Mouse (Mus musculus) kidney, embryonic 14.5 days (tissue): ENCODE results near the gene Polr2m. TPM values are rescaled to one million over a fixed set of nuclear protein-coding genes. Genes with fewer than 3 reads are reported as not detected.

ENCODE experiments used
- ATAC-seq: fragments of 200-750 bp; cut with Nextera tagmentation; 2 replicates; pipeline ENCODE4 v1.8.0; 2017; ENCODE audit warnings: moderate number of reproducible peaks, mild to moderate bottlenecking, moderate TSS enrichment, moderate library complexity; ENCODE audit not compliant: low FRiP score, low TSS enrichment
- H3K27ac ChIP-seq: fragments of 300-500 bp; sonication (generic); 2 replicates; pipeline ENCODE4 v1.5.1; 2014; ENCODE audit warnings: low read depth, mild to moderate bottlenecking, low read length, moderate library complexity, mixed read lengths
- H3K27me3 ChIP-seq: fragments of 300-500 bp; sonication (generic); 2 replicates; pipeline ENCODE4 v1.6.1; 2014; ENCODE audit warnings: mild to moderate bottlenecking, low read length; ENCODE audit not compliant: control insufficient read depth, insufficient read depth
- H3K36me3 ChIP-seq: fragments of 300-500 bp; sonication (generic); 2 replicates; pipeline ENCODE4 v1.6.1; 2014; ENCODE audit warnings: low read length, mixed read lengths; ENCODE audit not compliant: control insufficient read depth, insufficient read depth
- H3K4me1 ChIP-seq: fragments of 300-500 bp; sonication (generic); 2 replicates; pipeline ENCODE4 v1.6.1; 2014; ENCODE audit warnings: low read length, mixed read lengths; ENCODE audit not compliant: control insufficient read depth, insufficient read depth
- H3K4me2 ChIP-seq: fragments of 300-500 bp; sonication (generic); replicated peaks from 2 replicates; pipeline ENCODE4 v1.6.1; 2014; ENCODE audit warnings: low read depth, mild to moderate bottlenecking, low read length
- H3K4me3 ChIP-seq: fragments of 300-500 bp; sonication (generic); 2 replicates; pipeline ENCODE4 v1.5.1; 2014; ENCODE audit warnings: mild to moderate bottlenecking, low read length
- H3K9ac ChIP-seq: fragments of 300-500 bp; sonication (generic); 2 replicates; pipeline ENCODE4 v1.6.1; 2014; ENCODE audit warnings: low read depth, mild to moderate bottlenecking, low read length, moderate library complexity
- H3K9me3 ChIP-seq: fragments of 300-500 bp; sonication (generic); 2 replicates; pipeline ENCODE4 v1.6.1; 2016; ENCODE audit warnings: low read length; ENCODE audit not compliant: control insufficient read depth
- WGBS: fragments of 180-500 bp; shearing (Covaris S2); extraction: QIAGEN DNeasy Blood & Tissue Kit; methylation state at CpG from one replicate; pipeline ENCODE4 v1.1.7; 2014; 5-methylcytosine and 5-hydroxymethylcytosine counted together
- polyA plus RNA-seq: library from polyadenylated mRNA; unstranded; fragments of >200 nt; fragmentation: Nextera tagmentation; extraction: Ambion mirVana; gene quantifications from 2 replicates; pipeline ENCODE4 v1.2.1, GENCODE M21; 2014

Gene Polr2m
- polyA plus RNA-seq, 1 experiment from 2014 or later, result 453 TPM

DNA sequence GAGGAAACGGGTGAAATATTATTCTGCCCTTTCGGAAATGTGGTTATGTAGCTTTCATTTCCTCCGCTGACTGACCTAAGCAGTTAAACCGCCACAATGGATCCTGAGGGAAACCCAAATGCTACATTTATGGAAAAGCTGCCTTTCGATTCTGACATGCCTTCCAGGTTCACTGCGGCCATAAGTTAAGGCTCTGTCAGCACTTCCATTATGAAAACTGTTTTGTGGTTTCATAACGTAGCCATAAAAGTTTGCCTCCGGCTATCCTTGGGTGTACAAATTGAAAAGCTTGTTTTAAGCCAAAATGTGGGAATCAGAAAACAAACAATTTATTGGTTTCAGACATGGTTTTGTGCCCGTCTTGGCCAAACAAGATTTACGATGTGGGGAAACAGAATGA lies 27.2 kb upstream of the Polr2m start:
- Histone ChIP-seq H3K4me2 (no peak overlapping the region), H3K4me3 (no peak overlapping the region), H3K9ac (no peak overlapping the region), H3K27ac (no peak overlapping the region), H3K27me3 (no peaks in the 10 kb centered on the region), H3K4me1 (no peaks in the 10 kb centered on the region), H3K36me3 (no peaks in the 10 kb centered on the region), H3K9me3 (no peaks in the 10 kb centered on the region)
- ATAC-seq, result no peak
- WGBS, result 55% methylated on average over 10 of the region's 10 CpGs

DNA sequence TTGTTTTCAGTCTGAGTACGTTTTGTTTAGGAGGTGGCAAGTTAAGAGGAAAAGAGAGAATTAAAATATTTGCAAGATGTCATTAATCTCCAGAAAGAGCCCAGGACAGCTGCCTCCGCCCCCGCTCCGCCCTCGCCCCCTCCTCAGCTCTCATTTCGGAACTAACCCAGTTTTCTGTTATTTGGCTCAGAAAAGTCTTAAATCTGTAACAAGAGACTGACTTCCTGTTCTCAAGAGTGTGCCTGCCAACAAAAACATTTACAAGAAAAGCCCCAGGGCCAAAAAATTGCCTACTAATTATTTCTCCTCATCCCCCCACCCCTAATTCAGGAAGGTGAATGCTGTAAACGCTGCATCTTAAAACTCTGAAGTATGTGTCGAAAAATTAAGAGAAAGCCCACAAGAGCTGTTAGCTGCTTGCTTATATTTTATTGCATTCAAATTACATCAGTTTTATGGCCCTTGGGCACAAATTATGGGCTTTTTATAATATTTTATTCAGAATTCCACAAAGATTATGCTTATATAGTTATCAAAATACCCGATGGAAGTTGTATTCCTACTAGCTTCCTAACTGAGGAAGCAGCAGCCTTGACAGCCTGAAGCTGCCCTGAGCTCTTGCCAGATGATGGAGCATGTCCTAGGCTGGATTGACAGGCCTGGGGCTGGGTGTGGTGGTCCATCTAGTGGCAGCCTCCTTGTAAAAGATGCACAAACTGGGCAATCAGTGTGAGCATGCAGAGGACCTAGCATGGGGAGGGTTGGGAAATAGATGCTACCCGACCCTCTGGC lies 12.9 kb upstream of the Polr2m start:
- no peak overlapping the region for H3K4me3 ChIP-seq
- no peaks in the 10 kb centered on the region for H3K9me3 ChIP-seq
- no peaks in the 10 kb centered on the region for H3K27me3 ChIP-seq
- H3K36me3 ChIP-seq, result no peaks in the 10 kb centered on the region
- H3K4me1 ChIP-seq, result peaks cover 17% of the 10 kb centered on the region
- peak overlapping the region; percentile 73 for H3K27ac ChIP-seq
- no peak overlapping the region for H3K9ac ChIP-seq
- 24% methylated on average over 10 of the region's 10 CpGs for WGBS
- no peak overlapping the region for H3K4me2 ChIP-seq
- ATAC-seq, result 0 out of 2 replicates have a peak, but pooled peaks have one; percentile 38

DNA sequence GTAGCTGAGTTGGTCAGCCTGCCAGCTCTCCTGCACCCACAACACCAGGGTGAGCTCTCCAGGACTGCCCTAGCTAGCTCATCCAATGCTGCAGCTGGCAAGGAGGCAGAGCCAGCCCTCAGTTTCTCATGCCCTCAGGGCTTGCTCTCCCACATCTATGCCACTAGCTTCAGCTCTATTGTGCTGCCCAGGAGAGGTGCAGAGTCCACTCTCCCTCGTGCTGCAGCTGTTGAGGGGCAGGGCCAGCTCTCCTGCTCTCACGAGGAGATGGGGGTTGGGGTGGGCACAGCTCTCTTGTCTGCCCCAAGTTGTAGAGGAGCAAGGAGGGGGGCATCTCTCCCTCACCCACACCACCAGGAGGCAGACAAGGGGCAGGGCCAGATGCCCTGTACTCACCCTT lies 10.9 kb upstream of the Polr2m start:
- 0 out of 2 replicates have a peak overlapping the region, but pooled peaks have one; percentile 26 for H3K27ac ChIP-seq
- no peak overlapping the region for H3K4me2 ChIP-seq
- no peak overlapping the region for H3K4me3 ChIP-seq
- H3K9me3 ChIP-seq, result no peaks in the 10 kb centered on the region
- no peaks in the 10 kb centered on the region for H3K27me3 ChIP-seq
- peaks cover 27% of the 10 kb centered on the region for H3K4me1 ChIP-seq
- WGBS, result 28% methylated on average over 2 of the region's 2 CpGs
- no peak overlapping the region for H3K9ac ChIP-seq
- H3K36me3 ChIP-seq, result no peaks in the 10 kb centered on the region
- ATAC-seq, result no peak

DNA sequence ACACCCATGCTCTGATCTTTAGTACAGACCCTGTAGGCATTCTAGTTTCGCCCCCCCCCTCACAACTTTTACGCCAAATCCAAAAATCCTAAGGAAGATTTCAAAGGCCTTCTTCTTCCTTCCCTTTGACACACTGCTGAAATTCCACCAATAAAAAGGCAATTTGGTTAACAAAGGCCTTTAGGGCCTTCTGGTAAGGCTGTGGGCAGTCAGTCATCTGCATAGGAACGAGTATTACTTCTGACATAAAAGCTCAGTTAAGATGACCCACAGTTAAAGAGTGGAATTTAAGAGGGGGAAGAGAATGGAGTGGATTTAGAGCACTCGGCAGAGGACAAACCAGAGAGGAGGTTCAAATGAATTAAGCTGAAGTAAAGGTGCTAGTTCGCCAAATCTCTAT lies 8.0 kb upstream of the Polr2m start:
- H3K27me3 ChIP-seq, result no peaks in the 10 kb centered on the region
- H3K4me2 ChIP-seq, result no peak overlapping the region
- no peaks in the 10 kb centered on the region for H3K9me3 ChIP-seq
- H3K36me3 ChIP-seq, result no peaks in the 10 kb centered on the region
- H3K4me3 ChIP-seq, result no peak overlapping the region
- ATAC-seq, result no peak
- WGBS, result 56% methylated on average over 5 of the region's 5 CpGs
- peaks cover 35% of the 10 kb centered on the region for H3K4me1 ChIP-seq
- H3K9ac ChIP-seq, result no peak overlapping the region
- peak overlapping the region; percentile 80; the same call in 1 of the 2 replicates for H3K27ac ChIP-seq

DNA sequence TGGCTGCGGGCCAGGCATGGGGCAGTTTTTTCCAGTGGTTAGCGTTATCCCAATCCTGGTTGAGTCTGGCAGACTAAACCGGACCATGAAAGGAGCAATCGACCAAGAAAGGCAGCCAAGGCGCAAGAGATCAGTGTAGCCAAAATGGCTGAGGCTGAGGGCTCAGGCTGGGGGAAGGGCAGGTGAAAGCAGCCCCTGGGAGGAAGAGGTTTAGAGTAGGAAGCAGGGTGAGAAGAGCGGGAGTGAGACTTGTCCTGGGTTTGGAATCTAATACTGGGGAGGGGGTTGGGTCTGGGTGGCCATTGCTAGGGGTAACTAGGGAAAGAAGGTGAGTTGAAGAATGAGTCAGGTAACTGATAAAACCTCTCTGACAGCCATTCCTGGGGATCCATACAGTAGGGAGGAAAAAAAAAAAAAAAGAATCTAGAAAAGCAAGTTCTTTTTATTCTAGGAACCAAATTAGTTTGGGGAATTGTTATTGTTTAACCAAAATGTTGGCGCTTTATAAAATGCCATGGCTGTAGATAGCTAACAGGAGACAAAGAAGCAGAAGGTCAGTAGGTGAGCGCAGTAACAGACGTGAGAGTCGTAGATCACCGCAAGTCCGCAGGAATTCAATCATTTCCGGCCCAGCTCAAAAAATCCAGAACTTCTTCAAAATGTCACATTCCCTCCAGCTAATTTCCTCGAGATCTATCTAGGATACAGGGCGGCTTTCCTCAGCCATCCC lies 6.7 kb upstream of the Polr2m start:
- Histone ChIP-seq H3K9ac (no peak overlapping the region), H3K4me1 (peaks cover 26% of the 10 kb centered on the region), H3K27me3 (no peaks in the 10 kb centered on the region), H3K4me2 (no peak overlapping the region), H3K27ac (peak overlapping the region; percentile 80), H3K4me3 (no peak overlapping the region), H3K9me3 (no peaks in the 10 kb centered on the region), H3K36me3 (no peaks in the 10 kb centered on the region)
- 47% methylated on average over 15 of the region's 15 CpGs for WGBS
- ATAC-seq, result no peak

DNA sequence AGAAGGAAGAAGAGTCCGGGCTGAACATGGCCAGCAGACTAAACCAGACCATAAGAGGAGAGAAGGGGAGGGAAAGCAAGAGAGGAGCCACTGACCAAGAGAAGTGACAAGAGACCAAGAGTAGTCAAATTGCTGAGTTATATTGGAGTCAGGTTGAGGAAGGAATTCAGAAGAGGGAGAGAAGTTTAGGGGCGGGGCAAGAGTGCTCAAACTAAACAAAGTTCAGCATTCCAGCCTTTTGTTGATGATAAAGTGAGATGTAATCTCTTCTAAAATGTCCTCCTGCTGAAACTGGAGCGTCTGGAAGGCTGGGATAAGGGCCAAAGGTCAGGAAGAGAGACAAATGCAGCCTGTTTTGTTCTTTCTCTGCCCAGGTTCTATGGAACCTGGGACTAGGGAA lies 4.3 kb upstream of the Polr2m start:
- Histone ChIP-seq H3K4me1 (peaks cover 22% of the 10 kb centered on the region), H3K36me3 (no peaks in the 10 kb centered on the region), H3K4me2 (no peak overlapping the region), H3K27ac (peak overlapping the region; percentile 47; the same call in 1 of the 2 replicates), H3K9me3 (no peaks in the 10 kb centered on the region), H3K9ac (no peak overlapping the region), H3K27me3 (no peaks in the 10 kb centered on the region), H3K4me3 (no peak overlapping the region)
- ATAC-seq, result no peak
- 40% methylated on average over 3 of the region's 3 CpGs for WGBS

DNA sequence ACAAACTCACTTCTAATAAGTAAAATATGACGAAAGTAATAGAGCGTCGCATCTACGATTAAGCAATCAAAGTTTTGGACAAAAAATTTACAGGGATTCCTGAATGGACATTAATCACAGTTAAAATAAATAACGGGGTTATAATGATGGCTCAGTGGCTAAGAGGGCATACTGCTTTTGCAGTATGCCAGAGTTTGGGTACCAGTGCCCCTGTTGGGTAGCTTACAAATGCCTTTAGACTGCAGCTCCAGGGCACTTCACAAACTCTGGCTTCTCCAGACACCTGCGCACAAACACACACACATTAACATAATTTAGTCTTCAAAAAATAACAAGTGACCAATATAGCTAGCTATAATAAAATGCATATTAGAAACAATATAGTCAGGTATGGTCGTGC lies 392 bp upstream of the Polr2m start:
- H3K27me3 ChIP-seq, result no peaks in the 10 kb centered on the region
- no peak overlapping the region for H3K4me2 ChIP-seq
- H3K9me3 ChIP-seq, result no peaks in the 10 kb centered on the region
- H3K9ac ChIP-seq, result peak overlapping the region; percentile 100; the same call in 1 of the 2 replicates
- 43% methylated on average over 7 of the region's 7 CpGs for WGBS
- 0 out of 2 replicates have a peak, but pooled peaks have one; percentile 11 for ATAC-seq
- H3K4me3 ChIP-seq, result peak overlapping the region; percentile 88
- H3K4me1 ChIP-seq, result peaks cover 22% of the 10 kb centered on the region
- no peak overlapping the region for H3K27ac ChIP-seq
- peaks cover 26% of the 10 kb centered on the region for H3K36me3 ChIP-seq

DNA sequence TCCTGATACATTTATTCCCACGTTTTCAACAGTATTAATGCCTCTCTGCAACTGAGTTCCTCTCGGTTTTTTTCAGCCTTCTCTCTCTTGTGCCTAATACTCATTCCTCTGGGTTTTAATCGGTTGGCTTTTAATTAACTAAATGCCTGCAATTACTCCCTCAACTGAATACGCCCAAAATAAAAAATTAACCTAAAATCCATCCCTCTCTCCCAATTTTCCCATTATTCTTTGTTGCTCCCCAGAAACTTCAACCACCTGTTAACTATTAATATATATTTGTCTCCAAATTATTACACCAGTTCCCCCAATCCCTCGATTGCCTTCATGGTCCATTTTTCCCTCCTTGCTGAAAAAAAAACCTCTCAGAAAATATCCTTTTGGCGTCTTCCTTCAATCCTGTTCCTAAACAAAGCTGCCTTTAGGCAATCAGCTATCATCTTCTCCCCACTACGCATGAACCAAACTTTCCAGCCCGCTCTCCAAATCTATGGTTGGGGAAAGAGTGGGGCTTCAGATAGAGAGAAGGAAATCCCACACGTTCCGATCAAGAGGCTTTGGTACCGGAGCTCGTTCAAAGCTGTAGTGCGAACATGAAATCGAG lies 762 bp downstream of the Polr2m start:
- H3K4me3 ChIP-seq, result peak overlapping the region; percentile 88
- no peaks in the 10 kb centered on the region for H3K9me3 ChIP-seq
- no peak for ATAC-seq
- peaks cover 16% of the 10 kb centered on the region for H3K4me1 ChIP-seq
- 1% methylated on average over 14 of the region's 14 CpGs for WGBS
- H3K27ac ChIP-seq, result peak overlapping the region; percentile 96
- H3K27me3 ChIP-seq, result no peaks in the 10 kb centered on the region
- H3K9ac ChIP-seq, result peak overlapping the region; percentile 100
- H3K36me3 ChIP-seq, result peaks cover 37% of the 10 kb centered on the region
- peak overlapping the region; percentile 47 for H3K4me2 ChIP-seq
